Mouse (Mus musculus) thymus, adult 2 months (tissue): ENCODE data around the gene Ubtd2.
"Not testable (repeated sequence)": the region's sequence is repeated elsewhere in the genome, so short reads cannot be mapped to it uniquely, and the experiment has no call there.

ENCODE experiments used
- CTCF ChIP-seq: fragments of 200-500 bp; IDR thresholded peaks from 2 replicates; pipeline ENCODE4 v1.5.1; 2012; ENCODE audit warnings: mild to moderate bottlenecking, control low read depth, low read length, moderate library complexity, borderline replicate concordance; ENCODE audit not compliant: control insufficient read depth, poor library complexity, insufficient read depth; ENCODE audit errors: extremely low read depth
- POLR2A ChIP-seq: fragments of 200-500 bp; IDR thresholded peaks from 2 replicates; pipeline ENCODE4 v1.6.1; 2012; ENCODE audit warnings: mild to moderate bottlenecking, low read length, control low read depth, moderate library complexity; ENCODE audit not compliant: control insufficient read depth, poor library complexity, insufficient read depth; ENCODE audit errors: extremely low read depth

GRCm38 (mm10) chr11:32514853-32515252 lies 59.7 kb downstream of the Ubtd2 start:
- not testable (repeated sequence) for TF ChIP-seq POLR2A, CTCF
